Mouse (Mus musculus) liver, embryonic 15.5 days (tissue): ENCODE results near the gene Hcrtr1. TPM values are rescaled to one million over a fixed set of nuclear protein-coding genes. Genes with fewer than 3 reads are reported as not detected.

ENCODE experiments used
- ATAC-seq: fragments of 200-750 bp; cut with Nextera tagmentation; 2 replicates; pipeline ENCODE4 v1.8.0; 2017; ENCODE audit warnings: moderate number of reproducible peaks, mild to moderate bottlenecking, moderate library complexity; ENCODE audit not compliant: insufficient read depth
- H3K27ac ChIP-seq: fragments of 300-500 bp; sonication (generic); replicated peaks from 2 replicates; pipeline ENCODE4 v1.5.1; 2015; ENCODE audit warnings: mild to moderate bottlenecking, inconsistent platforms
- H3K27me3 ChIP-seq: fragments of 300-500 bp; sonication (generic); 2 replicates; pipeline ENCODE4 v1.6.1; 2015; ENCODE audit warnings: mild to moderate bottlenecking, inconsistent platforms
- H3K36me3 ChIP-seq: fragments of 300-500 bp; sonication (generic); replicated peaks from 2 replicates; pipeline ENCODE4 v1.6.1; 2015; ENCODE audit warnings: moderate library complexity, mild to moderate bottlenecking, inconsistent platforms
- H3K4me1 ChIP-seq: fragments of 300-500 bp; sonication (generic); replicated peaks from 2 replicates; pipeline ENCODE4 v1.6.1; 2015; ENCODE audit warnings: inconsistent platforms
- H3K4me2 ChIP-seq: fragments of 300-500 bp; sonication (generic); 2 replicates; pipeline ENCODE4 v1.6.1; 2015; ENCODE audit warnings: moderate library complexity, mild to moderate bottlenecking, inconsistent platforms
- H3K4me3 ChIP-seq: fragments of 300-500 bp; sonication (generic); replicated peaks from 2 replicates; pipeline ENCODE4 v1.5.1; 2015; ENCODE audit warnings: mild to moderate bottlenecking, inconsistent platforms
- H3K9ac ChIP-seq: fragments of 300-500 bp; sonication (generic); 2 replicates; pipeline ENCODE4 v1.6.1; 2015; ENCODE audit warnings: moderate library complexity, mild to moderate bottlenecking, inconsistent platforms
- H3K9me3 ChIP-seq: fragments of 300-500 bp; sonication (generic); replicated peaks from 2 replicates; pipeline ENCODE4 v1.6.1; 2016; ENCODE audit warnings: inconsistent platforms
- WGBS: fragments of 180-500 bp; shearing (Covaris S2); methylation state at CpG from one replicate; pipeline ENCODE4 v1.1.7; 2015; ENCODE audit warnings: mixed read lengths; ENCODE audit not compliant: insufficient replicate concordance; 5-methylcytosine and 5-hydroxymethylcytosine counted together
- polyA plus RNA-seq: library from polyadenylated mRNA; unstranded; fragments of >200 nt; fragmentation: Nextera tagmentation; extraction: Ambion mirVana; gene quantifications from 2 replicates; pipeline ENCODE4 v1.2.1, GENCODE M21; 2015

Gene Hcrtr1
- polyA plus RNA-seq, 1 experiment from 2014 or later = not detected

DNA sequence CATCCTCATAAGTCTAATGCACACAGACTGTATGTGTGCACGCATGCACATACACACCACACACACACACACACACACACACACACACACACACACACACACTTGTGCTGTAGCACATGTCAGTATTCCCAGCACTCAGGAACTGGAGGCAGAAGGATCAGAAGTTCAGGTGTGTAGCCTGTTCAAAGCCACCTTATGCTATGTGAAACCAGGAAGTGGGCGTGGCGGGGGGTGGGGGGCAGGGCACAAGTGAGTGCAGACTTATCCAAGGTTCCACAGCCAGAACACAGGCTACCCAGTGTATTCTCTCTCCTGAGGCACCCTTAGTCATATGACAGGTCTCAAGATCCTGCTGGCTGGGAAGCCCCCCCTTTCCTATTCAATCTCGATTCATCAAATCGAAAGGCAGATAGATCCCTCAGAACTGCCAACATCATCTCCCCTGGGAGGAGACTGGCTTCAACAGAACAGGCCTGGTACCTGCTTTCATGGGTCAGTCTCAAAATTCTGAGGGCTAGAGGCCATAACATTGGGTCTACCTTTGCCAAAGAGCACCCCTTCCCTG is 37.1 kb upstream of the Hcrtr1 start:
- H3K4me1 ChIP-seq = peaks cover 51% of the 10 kb centered on the region
- 62% methylated on average over 5 of the region's 5 CpGs for WGBS
- 0 out of 2 replicates have a peak, but pooled peaks cover 9% of the 10 kb centered on the region for H3K36me3 ChIP-seq
- no peaks in the 10 kb centered on the region for H3K9me3 ChIP-seq
- no peak overlapping the region for H3K9ac ChIP-seq
- no peak overlapping the region for H3K27ac ChIP-seq
- no peak for ATAC-seq
- no peak overlapping the region for H3K4me3 ChIP-seq
- no peak overlapping the region for H3K4me2 ChIP-seq
- peaks cover 61% of the 10 kb centered on the region for H3K27me3 ChIP-seq

DNA sequence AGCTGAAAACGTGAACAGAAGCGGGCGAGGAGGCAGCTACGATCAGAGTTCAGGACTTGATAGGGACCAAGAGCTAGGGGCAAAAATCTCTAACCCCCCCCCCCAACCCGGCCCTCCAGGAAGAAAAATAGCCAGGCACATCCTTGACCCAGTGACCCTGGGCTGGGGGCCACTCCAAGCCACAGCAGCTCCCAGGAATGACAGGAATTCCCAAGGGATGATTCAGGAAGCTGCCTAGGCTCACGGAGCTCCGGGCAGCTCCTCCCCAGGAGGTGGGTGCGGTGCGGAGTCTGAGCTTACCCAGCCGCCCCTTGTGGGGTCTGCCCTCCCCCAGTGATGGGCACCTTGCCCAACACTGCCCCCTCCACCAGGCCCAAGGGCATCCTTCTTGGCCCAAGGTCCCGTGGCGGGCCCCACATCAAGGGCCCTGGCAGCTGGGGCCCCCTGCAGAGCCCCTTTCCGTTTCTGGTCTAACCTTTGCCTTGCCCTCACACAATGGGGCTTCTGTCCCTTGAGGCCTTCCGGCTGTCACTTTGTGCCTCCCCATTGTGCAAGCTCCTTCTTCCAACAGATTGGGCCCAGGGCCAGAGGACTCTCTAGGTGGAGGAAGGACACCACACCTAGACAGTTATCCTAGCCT is 36.0 kb upstream of the Hcrtr1 start, which contains the start of gene Tinagl1:
Gene Tinagl1, minus strand, starts transcription at position 51 of the 640 bp plus-strand sequence.
- H3K9ac ChIP-seq = peak within 1 kb of the TSS; percentile 64
- peak within 1 kb of the TSS; percentile 64 for H3K4me3 ChIP-seq
- no peak for ATAC-seq
- H3K9me3 ChIP-seq = no peaks in the 10 kb centered on the region
- H3K4me1 ChIP-seq = peaks cover 51% of the 10 kb centered on the region
- H3K27ac ChIP-seq = peak within 1 kb of the TSS; percentile 80
- WGBS = 4% methylated on average over 14 of the region's 14 CpGs
- peaks cover 13% of the 10 kb centered on the region; the same call in 1 of the 2 replicates for H3K36me3 ChIP-seq
- H3K4me2 ChIP-seq = peak within 1 kb of the TSS; percentile 71
- peaks cover 64% of the 10 kb centered on the region for H3K27me3 ChIP-seq

DNA sequence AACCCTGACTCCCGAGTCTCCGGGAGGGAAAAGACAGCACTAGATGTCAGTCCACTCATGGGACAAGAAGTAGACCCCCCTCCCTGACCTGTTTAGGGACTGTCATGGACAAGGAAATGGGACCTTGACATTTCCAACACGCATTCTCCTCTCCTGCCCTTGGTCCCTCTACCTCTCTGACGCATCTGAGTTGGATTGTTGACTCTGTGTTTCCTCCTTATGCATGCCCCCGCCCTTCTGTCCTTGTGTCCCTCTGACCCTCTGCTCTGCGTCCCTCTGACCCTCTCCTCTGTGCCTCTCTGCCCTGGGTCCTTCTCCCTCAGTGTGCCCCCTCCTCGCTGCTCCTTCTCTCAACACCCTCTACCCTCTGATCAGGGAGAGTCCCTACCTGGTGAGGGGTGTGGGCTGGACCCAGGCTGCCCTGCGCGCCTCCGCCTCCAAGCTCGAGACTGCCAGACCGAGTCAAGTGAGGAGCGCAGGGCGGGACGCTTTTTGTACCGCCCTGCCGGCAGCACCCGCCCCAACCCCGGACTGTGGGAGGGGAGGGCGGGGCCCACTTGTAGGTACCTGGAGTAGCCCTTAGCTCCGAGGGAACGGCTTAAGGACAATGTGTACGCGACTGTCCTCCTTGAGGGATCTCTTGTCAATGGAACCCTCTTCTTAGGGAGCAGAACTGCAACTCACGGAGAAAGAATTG is 35.3 kb upstream of the Hcrtr1 start:
- peaks cover 64% of the 10 kb centered on the region for H3K27me3 ChIP-seq
- H3K4me1 ChIP-seq = peaks cover 53% of the 10 kb centered on the region
- peaks cover 14% of the 10 kb centered on the region for H3K36me3 ChIP-seq
- peak overlapping the region; percentile 64 for H3K4me3 ChIP-seq
- H3K4me2 ChIP-seq = peak overlapping the region; percentile 71
- H3K9me3 ChIP-seq = no peaks in the 10 kb centered on the region
- H3K9ac ChIP-seq = peak overlapping the region; percentile 64
- WGBS = 5% methylated on average over 25 of the region's 25 CpGs
- ATAC-seq = peak; percentile 82
- peak overlapping the region; percentile 80 for H3K27ac ChIP-seq

DNA sequence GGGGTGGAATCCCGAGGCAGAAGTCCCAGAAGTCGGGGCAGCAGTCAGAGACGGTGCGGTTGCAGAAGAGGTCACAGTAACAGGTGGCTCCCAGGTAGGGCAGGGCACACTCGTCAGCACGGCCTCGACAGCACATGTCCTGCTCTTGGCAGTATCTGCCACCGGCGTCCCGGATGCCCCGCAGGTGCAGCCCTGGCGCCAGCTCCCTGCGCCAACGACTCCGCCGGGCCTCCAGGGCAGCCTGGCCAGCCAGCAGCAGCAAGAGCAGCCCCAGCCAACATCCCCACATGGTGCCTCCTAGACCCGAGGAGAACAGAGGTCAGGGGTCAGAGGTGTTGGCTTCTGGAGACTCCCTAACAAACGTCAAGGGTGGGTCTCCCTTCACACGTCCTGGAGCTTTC is 34.8 kb upstream of the Hcrtr1 start:
- peak; percentile 38 for ATAC-seq
- Histone ChIP-seq H3K4me2 (peak overlapping the region; percentile 71), H3K9me3 (no peaks in the 10 kb centered on the region), H3K9ac (peak overlapping the region; percentile 64), H3K27me3 (peaks cover 62% of the 10 kb centered on the region), H3K36me3 (peaks cover 20% of the 10 kb centered on the region), H3K4me3 (peak overlapping the region; percentile 64), H3K4me1 (peaks cover 57% of the 10 kb centered on the region), H3K27ac (peak overlapping the region; percentile 80)
- WGBS = 40% methylated on average over 19 of the region's 19 CpGs

DNA sequence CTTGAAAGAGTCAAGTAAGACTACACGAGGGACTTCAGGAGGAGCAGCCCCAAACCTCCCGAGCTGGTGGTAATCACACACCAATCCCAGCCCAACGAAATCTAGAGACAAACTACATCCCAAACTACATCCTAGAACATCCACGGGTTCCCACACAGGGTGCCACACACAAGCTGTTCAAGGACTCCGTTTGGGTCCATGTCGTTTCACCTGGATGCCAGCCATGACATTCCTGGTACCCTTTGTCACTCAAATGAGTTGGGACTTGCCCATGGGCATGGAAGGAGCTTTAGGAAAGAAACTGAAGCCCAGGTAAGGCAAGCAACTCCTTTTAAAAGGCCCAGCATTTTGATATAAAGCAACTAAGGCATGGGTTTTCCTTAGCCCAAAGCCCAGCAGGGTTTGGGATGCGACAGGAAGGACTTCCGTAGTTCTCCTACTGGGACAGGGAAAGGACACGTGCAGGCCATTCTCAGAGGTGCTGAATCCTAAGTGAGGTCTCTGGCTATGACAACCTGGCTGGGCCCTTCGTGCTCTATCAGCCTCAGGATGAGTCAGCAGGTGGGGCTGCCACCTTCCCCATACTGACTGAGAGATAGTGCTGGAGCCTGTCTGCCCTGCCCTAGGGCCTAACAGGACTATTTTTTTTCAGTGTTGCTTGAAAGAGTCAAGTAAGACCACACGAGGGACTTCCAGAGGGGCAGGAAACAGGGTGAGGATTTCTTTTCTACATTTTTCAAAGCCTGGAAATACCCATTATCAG is 34.1 kb upstream of the Hcrtr1 start:
- Histone ChIP-seq H3K4me3 (peak overlapping the region; percentile 64), H3K4me1 (peaks cover 63% of the 10 kb centered on the region), H3K9ac (peak overlapping the region; percentile 64), H3K9me3 (no peaks in the 10 kb centered on the region), H3K4me2 (peak overlapping the region; percentile 71), H3K27ac (peak overlapping the region; percentile 80), H3K36me3 (peaks cover 27% of the 10 kb centered on the region), H3K27me3 (peaks cover 64% of the 10 kb centered on the region)
- WGBS = 56% methylated on average over 11 of the region's 11 CpGs
- peak; percentile 86 for ATAC-seq

DNA sequence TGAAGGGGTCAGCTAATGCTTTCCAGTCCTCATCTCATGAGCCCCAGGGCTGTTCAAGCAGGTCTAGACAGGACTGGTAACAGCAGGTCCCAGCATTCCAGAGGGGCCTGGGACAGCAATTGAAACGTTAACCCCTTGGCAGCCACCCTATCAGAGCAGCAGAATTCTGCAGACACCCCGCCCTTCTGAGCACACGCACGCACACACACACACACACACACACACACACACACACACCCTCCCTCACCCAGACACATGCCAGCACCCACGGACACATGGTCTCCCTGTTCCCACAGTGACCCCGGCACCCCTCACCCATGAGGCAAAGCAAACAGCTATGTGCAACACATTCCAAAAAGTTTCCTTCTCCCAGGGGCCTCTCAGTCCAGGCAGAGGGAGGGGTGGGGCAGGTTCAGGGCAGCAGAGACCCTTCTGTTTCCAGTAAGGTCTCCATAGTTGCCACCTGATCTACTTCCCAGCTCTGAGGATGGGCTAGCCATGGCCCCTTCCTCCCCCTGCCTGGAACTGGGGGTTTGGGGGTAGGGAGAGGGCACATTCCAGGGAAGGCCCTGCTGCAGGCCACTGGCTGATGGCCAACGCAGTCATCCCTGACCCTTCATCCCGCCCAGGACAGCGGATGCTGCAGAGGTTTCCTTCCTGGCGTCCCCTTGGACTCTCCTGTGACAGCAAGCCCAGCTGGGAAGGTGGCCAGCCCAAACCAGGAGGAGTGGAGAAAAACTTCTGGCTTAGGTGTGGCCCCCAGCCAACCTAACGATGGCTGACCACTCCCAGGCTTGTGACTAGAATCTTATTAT is 33.0 kb upstream of the Hcrtr1 start:
- H3K27me3 ChIP-seq = peaks cover 70% of the 10 kb centered on the region
- H3K36me3 ChIP-seq = peaks cover 33% of the 10 kb centered on the region
- 60% methylated on average over 11 of the region's 11 CpGs for WGBS
- 0 out of 2 replicates have a peak overlapping the region, but pooled peaks have one; percentile 25 for H3K9ac ChIP-seq
- H3K4me3 ChIP-seq = peak overlapping the region; percentile 64
- no peaks in the 10 kb centered on the region for H3K9me3 ChIP-seq
- H3K27ac ChIP-seq = 0 out of 2 replicates have a peak overlapping the region, but pooled peaks have one; percentile 33
- H3K4me1 ChIP-seq = peaks cover 72% of the 10 kb centered on the region
- peak overlapping the region; percentile 71 for H3K4me2 ChIP-seq
- no peak for ATAC-seq

DNA sequence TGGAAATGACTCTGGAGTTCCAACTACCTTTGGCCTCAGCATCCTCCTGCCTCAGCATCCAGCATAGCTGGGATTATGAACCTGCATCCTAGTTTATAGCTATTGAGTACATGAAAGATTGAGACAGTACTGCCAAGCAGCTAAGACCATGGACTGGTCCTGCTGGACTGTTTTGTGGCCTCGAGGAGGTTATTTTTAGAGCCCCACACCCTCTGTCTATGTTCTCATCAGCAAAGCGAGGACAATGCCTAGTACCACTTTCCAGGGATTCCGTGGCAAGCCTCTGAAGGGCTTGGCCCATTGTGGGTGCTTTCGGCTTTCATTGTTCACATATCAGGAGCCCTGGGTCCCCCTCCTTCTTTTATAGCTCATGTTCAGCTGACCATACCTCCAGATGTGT is 31.2 kb upstream of the Hcrtr1 start:
- H3K36me3 ChIP-seq = peaks cover 48% of the 10 kb centered on the region
- H3K4me2 ChIP-seq = no peak overlapping the region
- H3K4me3 ChIP-seq = no peak overlapping the region
- no peaks in the 10 kb centered on the region for H3K9me3 ChIP-seq
- H3K9ac ChIP-seq = no peak overlapping the region
- H3K27ac ChIP-seq = no peak overlapping the region
- peaks cover 63% of the 10 kb centered on the region for H3K4me1 ChIP-seq
- H3K27me3 ChIP-seq = peaks cover 68% of the 10 kb centered on the region
- 50% methylated on average over 4 of the region's 4 CpGs for WGBS
- ATAC-seq = no peak

DNA sequence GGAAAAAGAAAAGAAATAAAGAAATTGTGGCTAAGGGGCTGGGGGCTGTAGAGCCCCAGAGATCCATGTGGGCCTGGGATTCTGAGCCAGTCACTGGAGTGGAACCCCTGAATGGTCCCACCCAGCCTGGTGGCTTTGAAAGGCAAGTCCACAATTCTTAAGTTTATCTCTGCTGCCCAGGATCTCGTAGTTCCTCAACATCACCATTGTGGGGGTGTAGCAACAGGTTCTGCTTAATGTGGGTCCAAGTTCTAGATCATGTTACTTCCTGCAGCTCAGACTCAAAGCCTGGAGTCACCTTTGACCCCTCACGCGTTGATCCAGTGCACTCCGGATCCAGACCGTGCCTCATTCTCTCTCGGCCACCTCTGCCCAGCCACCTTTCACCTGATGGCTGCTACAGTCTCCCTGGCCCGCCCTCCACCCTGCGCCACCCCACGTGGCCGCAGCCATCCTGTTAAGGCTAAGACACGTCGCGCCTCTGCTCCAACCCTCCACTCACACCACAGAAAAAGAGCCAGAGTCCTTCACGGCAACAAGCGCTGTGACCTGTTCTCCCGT is 30.3 kb upstream of the Hcrtr1 start:
- Histone ChIP-seq H3K36me3 (peaks cover 48% of the 10 kb centered on the region), H3K4me1 (peaks cover 54% of the 10 kb centered on the region), H3K9ac (no peak overlapping the region), H3K4me2 (no peak overlapping the region), H3K27me3 (peaks cover 66% of the 10 kb centered on the region), H3K9me3 (no peaks in the 10 kb centered on the region), H3K4me3 (no peak overlapping the region), H3K27ac (no peak overlapping the region)
- no peak for ATAC-seq
- WGBS = 70% methylated on average over 16 of the region's 16 CpGs

DNA sequence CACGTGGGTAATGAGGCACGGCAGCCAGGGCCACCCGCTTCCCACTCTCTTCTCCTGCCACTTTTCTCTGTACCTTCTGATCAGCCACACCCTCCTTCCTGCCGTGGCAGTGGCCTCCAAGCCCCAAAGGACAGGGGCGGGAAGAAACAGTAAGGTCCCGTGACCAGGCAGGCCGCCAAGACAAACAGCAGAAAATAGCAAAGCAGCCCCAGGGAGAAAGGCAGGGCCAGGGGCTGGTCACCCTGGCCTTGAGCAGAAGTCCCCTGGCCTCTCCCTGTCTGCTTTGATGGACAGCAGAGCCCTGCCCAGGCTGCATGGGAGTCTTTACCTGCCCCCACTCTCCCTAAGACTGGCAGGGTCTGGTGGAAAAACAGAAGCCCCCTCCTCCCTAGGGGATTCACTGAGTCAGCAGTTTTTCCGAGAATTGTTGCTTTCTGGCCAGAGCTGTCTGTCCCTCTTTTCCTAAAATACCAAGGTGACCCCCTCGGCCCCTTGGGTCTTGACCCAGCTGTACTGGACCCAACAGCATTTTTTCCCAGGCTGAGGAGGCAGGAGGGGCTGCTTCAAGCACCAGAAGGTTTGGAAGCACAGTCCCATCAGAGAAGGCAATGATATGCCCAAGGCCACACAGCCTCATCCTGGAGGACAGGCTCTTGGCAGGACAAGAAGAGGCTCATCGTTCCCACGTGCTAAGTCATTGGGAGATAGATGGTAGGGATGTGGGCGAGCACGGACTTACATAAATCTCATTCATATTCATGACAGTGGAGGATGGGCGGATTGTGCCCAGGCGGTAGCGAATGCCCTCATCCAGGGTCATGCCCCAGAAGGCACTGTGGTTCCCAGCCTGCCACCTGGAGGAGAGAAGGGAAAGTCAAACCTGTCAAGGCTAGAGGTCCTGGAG is 29.4 kb upstream of the Hcrtr1 start:
- Histone ChIP-seq H3K27me3 (peaks cover 66% of the 10 kb centered on the region), H3K4me1 (peaks cover 48% of the 10 kb centered on the region), H3K9ac (no peak overlapping the region), H3K27ac (no peak overlapping the region), H3K4me3 (no peak overlapping the region), H3K36me3 (peaks cover 48% of the 10 kb centered on the region), H3K9me3 (no peaks in the 10 kb centered on the region), H3K4me2 (peak overlapping the region; percentile 25)
- peak; percentile 28; the same call in 1 of the 2 replicates for ATAC-seq
- WGBS = 39% methylated on average over 16 of the region's 16 CpGs
